Mouse (Mus musculus) ZHBTc4 (cell line): Measurements from ENCODE around the gene Gm49405.
"Not testable (repeated sequence)": the region's sequence is repeated elsewhere in the genome, so short reads cannot be mapped to it uniquely, and the experiment has no call there.

ENCODE experiments used
- DNase-seq: peaks from one replicate; pipeline ENCODE4 v3.0.0-alpha.2; 2011; ENCODE audit warnings: low read depth, low spot score

Gene Gm49405

GRCm38 (mm10) chr19:4000119-4000900, at the start of gene Gm49405, which contains the start of gene Nudt8:
Gene Gm49405 (plus strand): TSS chr19:4000626.
Gene Nudt8 (plus strand): TSS chr19:4000580.
- DNase-seq, result peak; percentile 98

GRCm38 (mm10) chr19:3951461-3951860, 49.0 kb upstream of the Gm49405 start:
- no peak for DNase-seq

DNA sequence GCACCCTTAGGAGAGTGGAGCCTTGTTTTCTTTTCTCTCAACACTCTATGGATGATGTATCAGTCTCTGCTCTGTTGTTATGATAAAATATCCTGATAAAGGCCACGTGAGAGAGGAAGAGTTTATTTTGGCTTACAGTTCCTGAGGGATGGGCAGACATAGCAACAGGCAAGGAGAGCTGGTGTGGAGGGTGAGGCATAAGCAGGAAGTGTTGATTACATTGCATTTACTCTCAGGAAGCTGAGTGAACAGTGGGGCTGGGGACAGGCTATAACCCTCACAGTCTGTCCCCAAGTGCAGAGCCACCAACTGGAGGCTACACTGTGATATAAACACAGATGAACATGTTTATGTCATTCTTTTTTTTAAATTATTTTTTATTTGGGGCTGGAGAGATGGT, 48.3 kb upstream of the Gm49405 start:
- DNase-seq, result no peak

DNA sequence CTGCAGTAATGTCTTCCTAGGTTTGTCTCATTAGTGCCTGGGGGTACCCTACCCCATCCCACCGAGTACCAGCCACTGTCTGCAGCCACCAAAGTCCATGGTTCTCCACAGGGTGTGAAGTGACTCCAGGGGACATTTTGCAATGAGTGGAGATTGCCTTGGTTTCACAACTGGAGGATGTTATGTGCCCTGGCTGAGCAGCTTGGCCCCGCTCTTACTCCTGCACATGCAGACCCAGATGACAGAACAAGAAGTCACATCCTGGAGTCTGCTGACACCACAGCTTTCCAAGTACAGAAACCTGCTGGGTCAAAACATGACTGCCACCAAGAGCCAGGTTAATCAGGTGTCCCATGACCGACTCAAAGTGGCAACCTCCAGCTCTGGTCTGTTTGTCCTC, 45.4 kb upstream of the Gm49405 start:
- no peak for DNase-seq

DNA sequence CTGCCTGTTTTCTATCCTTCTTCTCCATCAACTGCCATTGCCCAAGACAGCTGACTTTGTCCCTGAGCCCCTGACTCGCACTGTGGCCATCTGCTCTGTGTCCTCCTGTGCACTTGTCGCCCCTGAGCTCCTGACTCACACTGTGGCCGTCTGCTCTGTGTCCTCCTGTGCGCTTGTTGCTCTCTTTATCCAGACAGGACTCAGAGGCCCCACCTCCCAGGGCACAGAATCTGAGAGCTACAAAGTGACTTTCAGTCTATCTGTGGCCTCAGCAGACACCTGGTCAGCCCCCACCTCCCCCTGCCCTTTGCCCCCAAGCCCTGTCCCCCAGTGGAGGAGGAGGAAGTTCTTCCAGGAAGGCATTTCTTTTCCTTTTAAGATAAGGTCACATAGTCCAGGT, 44.6 kb upstream of the Gm49405 start:
- no peak for DNase-seq

- not testable (repeated sequence) for DNase-seq
Observed at GRCm38 (mm10) chr19:3957296-3958036, 43.0 kb upstream of the Gm49405 start.

DNA sequence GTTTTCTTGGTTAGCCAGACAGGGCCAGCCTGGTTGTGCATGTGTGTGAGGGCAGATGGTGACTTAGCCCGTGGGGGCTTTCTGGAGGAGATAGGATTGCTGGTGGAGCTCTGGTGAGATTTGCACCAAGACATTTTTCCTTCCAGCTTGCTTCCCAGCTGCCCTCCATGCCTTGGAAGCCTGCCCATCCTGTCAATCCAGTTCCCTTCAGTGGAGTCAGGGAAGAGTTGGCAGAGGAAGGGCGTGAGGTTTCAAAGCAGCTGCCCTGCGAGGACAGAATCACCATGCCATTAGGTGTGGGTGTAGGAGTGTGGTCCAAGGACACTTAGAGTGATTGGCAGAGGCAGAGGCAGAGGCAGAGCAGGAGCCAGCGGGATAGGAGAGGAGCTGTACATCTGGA, 42.0 kb upstream of the Gm49405 start, which contains the start of gene Aldh3b3:
Gene Aldh3b3, plus strand, starts transcription at position 176 of the 400 bp plus-strand sequence.
- DNase-seq, result no peak

- DNase-seq, result no peak
Observed at GRCm38 (mm10) chr19:3959030-3959429, 41.4 kb upstream of the Gm49405 start.

GRCm38 (mm10) chr19:3960211-3960610, 40.2 kb upstream of the Gm49405 start:
- DNase-seq, result no peak

DNA sequence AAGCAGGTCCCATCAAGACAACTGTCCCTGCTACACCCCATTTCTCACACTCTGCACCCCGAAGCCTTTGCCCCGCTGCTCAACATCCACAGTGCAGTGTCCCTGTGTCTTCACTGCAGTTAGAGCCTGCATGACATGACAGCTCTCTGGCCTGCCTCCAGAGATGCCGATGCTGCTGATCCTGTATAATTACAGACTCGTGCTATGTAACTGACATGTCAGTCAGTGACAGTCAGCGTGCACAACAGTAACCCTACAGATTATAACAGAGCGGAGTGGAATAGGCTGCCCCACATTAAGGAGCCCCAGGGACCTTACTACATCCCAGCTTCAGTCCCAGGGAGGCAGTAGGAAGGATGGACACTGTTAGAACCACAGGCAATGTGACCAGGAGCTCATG, 38.6 kb upstream of the Gm49405 start:
- not testable (repeated sequence) for DNase-seq

DNA sequence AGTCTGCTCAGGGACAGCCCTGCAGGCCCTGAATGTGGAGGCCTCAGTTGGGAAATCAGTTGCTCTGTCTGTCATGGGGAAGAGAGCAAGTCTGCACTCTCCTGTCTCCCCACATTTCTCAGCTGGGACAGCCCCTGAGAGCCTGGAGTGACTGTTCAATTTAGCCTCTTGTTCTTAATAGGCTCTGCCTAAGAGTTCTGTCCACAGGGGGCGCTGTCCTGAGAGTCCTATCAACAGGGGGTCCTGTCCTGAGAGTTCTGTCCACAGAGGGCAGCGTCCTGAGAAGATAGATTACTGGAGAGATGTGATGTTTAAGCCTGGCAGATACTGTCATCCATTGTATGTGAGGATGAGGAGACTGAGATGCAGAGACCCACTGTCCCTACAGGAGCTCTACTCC, 38.0 kb upstream of the Gm49405 start:
- peak; percentile 62 for DNase-seq

DNA sequence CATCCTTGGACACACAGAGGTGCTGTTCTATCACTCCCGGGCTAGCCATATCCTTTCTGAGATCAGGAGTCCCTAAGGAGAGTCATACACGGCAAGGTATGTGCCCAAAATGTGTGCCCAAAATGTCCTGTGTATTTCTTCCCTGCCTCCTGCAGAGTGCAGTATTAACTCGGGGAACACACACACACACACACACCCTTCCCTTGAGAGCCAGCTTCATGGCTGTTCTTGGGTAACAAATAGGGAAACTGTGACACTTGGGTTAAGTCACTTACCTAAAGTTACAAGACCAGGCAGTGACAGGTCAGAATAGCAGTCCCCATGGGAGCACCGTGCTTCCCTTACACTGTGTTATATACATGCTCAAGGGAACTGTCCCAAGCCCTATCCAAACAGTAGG, 36.4 kb upstream of the Gm49405 start:
- DNase-seq, result no peak

- peak; percentile 43 for DNase-seq
Observed at GRCm38 (mm10) chr19:3966330-3967075, 33.9 kb upstream of the Gm49405 start.

DNA sequence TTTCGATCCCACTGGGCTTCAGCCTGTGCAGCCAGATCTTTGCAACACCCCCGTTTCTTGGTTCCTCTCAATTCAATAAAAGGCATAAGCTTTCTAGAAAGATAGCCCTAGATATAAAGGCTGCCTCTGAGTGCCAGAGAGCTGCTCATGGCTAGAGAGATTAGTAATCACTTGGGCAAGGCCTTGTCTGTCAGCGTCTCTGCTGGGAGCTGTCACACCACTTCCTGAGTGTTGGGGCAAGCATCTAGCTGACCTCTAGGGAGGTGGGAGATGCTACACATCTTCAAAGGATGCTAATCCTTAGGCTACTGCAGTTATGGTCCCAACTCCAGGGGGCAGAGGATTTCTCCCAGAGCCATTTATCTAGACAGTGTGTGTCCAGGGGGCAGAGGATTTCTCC, 33.2 kb upstream of the Gm49405 start:
- no peak for DNase-seq

DNA sequence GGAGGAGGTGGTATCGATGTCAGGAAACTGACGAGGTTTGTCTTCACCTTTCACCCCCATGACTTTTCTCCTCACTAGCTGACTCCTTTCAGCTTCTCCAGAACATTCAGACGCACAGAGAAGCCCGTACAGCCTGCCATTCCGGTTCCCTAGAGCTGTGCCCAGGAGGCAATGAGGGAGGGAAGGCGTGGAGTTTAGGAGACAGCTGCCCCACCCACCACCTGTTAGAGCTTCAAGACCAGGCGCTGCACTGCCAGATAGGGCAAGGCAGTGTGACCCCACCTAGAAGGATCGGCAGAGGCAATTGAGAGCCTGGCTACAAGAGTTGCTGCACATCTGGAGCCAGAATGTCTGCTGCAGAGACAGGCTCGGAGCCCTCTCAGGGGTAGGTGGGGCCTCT, 28.2 kb upstream of the Gm49405 start, which contains the start of gene Aldh3b2:
Gene Aldh3b2, plus strand, starts transcription at position 100 of the 400 bp plus-strand sequence.
- DNase-seq, result peak; percentile 70

DNA sequence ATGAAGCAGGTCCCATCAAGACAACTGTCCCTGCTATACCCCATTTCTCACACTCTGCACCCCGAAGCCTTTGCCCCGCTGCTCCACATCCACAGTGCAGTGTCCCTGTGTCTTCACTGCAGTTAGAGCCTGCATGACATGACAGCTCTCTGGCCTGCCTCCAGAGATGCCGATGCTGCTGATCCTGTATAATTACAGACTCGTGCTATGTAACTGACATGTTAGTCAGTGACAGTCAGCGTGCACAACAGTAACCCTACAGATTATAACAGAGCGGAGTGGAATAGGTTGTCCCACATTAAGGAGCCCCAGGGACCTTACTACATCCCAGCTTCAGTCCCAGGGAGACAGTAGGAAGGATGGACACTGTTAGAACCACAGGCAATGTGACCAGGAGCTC, 25.8 kb upstream of the Gm49405 start:
- not testable (repeated sequence) for DNase-seq

GRCm38 (mm10) chr19:3975866-3976265, 24.6 kb upstream of the Gm49405 start:
- DNase-seq, result no peak

DNA sequence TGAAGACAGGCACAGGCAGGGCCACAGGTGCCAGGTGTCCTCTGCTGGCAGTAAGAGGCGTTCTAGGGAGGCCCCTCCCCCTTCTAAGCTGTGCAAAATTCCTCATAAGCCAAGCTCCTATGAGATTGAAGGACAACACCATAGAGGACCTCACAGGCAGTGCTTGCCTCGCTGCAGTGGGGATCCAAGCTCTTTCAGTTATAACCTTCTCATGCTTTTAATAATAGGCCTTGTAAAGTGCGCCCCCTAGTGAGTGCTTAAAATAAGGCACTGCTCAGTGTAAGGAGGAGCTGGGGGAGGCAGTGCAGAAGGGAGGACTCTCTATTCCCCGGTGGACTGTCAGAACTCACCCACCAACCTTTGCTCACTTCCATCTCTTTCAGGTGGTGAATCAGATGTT, 20.1 kb upstream of the Gm49405 start:
- peak; percentile 89 for DNase-seq

DNA sequence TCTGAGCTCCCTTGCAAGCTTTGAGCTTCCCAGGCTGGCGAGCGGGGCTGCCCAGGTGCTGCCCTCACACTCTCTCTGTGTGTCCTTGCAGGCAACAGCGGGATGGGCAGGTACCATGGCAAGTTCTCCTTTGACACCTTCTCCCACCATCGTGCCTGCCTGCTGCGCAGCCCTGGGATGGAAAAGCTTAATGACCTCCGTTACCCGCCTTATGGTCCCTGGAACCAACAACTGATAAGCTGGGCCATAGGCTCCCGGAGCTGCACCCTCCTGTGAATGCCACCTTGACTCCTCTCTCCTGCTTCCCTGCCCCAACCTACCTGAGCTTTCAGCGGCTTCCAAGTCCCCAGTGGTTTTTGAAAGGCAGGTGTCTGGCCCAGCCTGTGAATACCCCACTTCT, 19.5 kb upstream of the Gm49405 start:
- no peak for DNase-seq

GRCm38 (mm10) chr19:3983527-3984200, 16.8 kb upstream of the Gm49405 start:
- DNase-seq, result peak; percentile 24

DNA sequence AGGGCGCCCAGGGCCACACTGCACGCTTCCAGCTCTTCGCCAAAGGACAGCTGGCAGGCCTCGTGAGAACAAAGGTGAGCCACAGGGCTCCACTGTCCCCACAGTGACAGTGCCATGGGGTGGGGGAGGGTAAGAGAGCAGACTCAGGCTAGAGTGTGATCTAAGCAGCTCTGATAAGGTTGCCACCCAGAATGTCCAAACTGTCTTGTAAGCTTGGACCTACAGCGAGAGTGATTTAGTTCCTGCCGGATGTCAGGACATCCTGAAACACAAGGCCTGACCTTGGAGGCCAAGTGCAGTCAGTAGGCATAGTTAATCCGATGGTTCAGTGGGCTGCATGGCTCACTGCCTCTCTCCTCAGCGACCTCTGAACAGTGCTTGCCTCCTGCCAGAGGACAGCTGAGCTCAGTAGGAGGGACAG, 15.2 kb upstream of the Gm49405 start:
- DNase-seq, result no peak
